Mouse (Mus musculus): ENCODE results near the gene Rbm24. TPM values are rescaled to one million over a fixed set of nuclear protein-coding genes. Genes with fewer than 3 reads are reported as not detected.

The Rbm24 gene
- polyA plus RNA-seq, 1 experiment from 2014 or later: 6.4 TPM

Other genes with a start within 250 kb of the Rbm24 start
- 0.50 and 0.65 TPM in 2 replicates for gene Stmnd1, start 144.7 kb upstream of the Rbm24 start, polyA plus RNA-seq (2015; fragmentation: Nextera tagmentation; extraction: Ambion mirVana)
- 18.8 and 21.0 TPM in 2 replicates for gene Cap2, start 83.4 kb downstream of the Rbm24 start, polyA plus RNA-seq (2015; fragmentation: Nextera tagmentation; extraction: Ambion mirVana)